Mouse (Mus musculus): Measurements from ENCODE around the gene Trp53rkb. TPM values are rescaled to one million over a fixed set of nuclear protein-coding genes. Genes with fewer than 3 reads are reported as not detected.

Gene Trp53rkb
- total RNA-seq (2023): 10 to 100 TPM in 1 of 2 experiments, 1 to 10 TPM in 1; 9.3 to 17.0 TPM

GRCm38 (mm10) chr2:166792355-166792754 lies at the start of gene Trp53rkb:
TSS of gene Trp53rkb (plus strand) at chr2:166792531.

DNA sequence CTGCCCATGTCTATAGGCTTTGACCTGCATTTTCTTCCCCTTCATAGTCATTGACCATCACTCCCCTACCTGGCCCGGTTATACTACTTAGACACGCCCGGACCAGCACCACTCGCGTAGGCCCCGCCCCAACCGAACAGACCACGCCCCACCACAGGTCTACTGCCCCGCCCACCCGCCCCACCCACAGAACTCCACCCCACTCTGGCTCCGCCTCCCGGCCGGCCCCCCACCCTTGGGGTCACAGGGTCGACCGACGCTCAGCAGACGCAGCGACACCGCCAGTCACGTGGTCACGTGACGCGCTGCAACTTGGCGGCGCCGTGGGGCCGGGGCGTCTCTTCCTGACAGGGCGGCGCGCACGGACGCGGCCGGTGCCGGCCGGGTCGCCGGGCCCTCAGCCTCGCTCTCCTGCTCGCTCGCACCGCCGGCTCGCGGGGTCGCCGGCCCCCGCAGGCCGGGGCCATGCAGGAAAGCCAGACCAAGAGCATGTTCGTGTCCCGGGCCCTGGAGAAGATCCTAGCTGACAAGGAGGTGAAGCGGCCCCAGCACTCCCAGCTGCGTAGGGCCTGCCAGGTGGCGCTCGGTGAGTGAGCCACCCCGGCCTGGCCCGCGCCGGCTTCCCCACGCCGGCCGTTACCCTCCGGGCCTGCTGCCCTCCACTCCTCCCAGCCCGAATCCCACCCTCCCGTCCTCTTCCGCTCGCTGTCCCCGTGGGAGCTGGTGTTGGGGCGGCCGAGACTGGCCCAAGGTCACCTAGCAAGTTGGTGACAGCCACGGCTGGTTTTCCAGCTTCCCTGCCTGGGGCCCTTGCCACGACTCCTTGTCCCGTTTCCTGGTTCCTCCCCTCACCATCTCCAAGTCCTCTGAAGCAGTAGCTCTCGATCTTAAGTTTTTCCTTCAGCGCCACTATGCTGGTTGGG lies 13.2 kb downstream of the Trp53rkb start, which contains the start of gene Arfgef2:
Gene Arfgef2 (plus strand): TSS at position 339 of the 923 bp plus-strand sequence.

Other genes with a start within 250 kb of the Trp53rkb start
- gene Prex1, start 78.7 kb upstream of the Trp53rkb start, total RNA-seq (2023): 100 to 1,000 TPM; 113 to 122 TPM
- gene Arfgef2, start 13.1 kb downstream of the Trp53rkb start, total RNA-seq (2023): 10 to 100 TPM; 67.6 to 73.0 TPM
- gene Cse1l, start 113.5 kb downstream of the Trp53rkb start, total RNA-seq (2023): 10 to 100 TPM; 92.0 to 96.2 TPM
- 10 to 100 TPM; 67.6 to 71.0 TPM for gene Stau1, start 203.8 kb downstream of the Trp53rkb start, total RNA-seq (2023)
- gene Ddx27, start 222.7 kb downstream of the Trp53rkb start, total RNA-seq (2023): 100 to 1,000 TPM; 104 to 108 TPM

Data from B cell, adult 67 days (primary cell).